Mouse (Mus musculus) kidney, postnatal 14 days (tissue): ENCODE measurements around the gene Slco4c1.

Experiments
- DNase-seq: peaks from one replicate; pipeline ENCODE4 v3.0.0; 2022; ENCODE audit warnings: mixed read lengths

Gene Slco4c1

DNA sequence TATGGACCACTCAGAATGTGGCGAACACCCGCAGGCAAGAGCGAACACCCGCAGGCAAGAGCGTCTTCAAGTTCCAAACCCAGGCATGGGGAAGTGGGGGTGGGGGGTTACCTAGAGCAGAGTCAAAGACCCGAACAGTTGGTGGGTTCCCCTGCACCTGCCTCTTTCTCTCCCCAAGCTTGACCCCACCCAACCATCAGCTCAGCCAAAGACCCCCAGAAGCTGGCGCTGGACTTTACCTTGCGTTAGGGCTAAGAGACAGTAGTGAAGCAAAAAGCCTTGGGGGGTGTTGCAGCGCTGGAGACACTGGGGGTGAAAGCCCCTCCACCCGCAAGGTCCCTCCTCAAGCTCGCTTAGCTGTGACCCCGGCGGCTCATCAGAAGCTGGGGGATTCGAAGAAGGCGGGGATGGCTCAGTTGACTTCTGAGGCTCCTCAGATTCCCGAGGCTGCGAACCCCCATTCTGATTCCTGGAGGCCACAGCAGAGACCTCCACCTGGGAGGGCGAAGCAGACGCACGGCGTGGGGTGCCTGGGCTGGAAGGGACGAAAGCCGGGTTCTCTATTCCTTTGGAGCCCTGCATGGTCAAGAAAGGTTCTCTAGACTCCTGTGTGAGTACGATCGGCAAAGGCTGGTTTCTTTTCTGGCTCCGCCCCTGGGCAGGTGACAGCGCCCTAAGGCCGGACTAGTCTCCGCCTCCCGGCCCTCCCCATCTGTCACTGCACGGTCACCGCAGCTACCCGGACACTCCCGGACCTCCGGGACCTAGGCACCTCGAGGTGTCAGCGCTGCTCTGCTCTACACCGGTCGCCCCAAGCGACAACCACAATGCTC, at the start of gene Slco4c1:
Slco4c1 (minus strand) TSS at position 644 of the 833 bp plus-strand sequence.
- peak; percentile 74 for DNase-seq

DNA sequence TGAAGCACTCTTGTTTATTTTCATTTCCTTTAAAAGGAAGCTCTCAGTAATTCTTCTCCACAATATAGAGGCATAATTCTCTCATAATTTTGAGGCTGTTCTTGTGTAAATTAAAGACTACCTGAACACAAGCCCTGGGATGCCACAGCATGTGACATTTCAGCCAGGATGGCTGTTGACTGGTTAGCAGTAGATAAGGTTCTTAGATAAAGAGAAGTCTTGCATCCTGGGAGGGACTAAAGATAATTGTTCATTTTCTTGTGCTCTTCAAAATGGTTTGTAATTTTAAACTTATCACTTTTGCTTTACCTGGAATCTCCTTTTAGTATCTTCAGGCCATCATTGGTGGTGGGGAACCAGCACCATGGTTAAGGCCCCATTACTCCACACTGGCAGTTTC, 45.4 kb upstream of the Slco4c1 start:
- DNase-seq: no peak

DNA sequence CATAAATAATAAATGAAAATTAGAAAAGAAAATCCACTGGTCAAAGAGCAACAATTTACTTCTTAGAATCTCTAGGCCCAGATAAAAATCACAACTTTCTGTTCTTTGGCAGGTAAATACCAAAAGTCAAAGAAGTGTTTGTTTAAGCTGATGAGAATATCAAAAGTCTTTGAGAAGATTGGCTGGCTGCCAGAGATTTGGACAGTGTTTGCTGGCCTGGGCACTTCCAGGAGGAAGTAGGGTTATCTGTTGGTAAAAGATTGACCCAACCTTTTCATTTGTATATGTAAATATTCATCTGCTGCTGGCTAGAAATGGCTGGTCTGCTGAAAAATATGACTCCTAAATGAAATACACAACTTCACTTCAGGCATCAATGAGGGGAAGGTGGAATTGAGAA, 11.8 kb upstream of the Slco4c1 start:
- no peak for DNase-seq

DNA sequence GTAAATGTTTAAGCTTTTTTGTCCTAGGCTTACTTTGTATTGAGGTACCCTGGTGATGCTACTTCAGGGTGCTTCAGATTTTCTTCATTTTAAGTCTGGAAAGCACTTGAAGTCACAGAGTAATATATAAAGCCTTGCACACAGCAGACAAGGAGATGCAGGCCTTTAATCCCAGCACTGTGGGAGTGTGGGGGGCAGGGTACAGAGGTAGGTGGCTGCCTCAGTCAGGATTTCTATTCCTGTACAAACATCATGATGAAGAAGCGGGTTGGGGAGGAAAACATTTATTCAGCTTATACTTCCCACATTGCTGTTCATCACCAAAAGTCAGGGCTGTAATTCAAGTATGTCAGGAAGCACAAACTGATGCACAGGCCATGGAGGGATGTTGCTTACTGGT, 6.6 kb upstream of the Slco4c1 start:
- no peak for DNase-seq

DNA sequence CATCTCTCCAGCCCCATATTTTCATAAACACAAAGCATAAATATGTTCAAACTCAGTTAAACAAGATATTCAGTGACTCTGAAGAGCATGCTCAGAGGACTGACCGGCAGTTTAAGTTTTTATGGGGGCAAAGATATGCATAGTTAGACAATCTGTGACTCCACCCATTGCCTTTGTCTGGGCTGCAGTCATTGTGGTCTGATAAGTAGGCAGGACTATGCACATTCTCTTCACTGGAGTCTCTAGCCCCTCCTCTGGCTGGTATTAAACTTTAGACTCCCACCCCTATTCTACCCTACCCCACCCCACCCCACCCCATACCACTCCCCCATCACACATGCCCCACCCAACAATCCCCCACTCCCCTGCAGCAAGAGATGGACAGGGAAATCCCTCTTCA, 4.1 kb upstream of the Slco4c1 start:
- DNase-seq: no peak

DNA sequence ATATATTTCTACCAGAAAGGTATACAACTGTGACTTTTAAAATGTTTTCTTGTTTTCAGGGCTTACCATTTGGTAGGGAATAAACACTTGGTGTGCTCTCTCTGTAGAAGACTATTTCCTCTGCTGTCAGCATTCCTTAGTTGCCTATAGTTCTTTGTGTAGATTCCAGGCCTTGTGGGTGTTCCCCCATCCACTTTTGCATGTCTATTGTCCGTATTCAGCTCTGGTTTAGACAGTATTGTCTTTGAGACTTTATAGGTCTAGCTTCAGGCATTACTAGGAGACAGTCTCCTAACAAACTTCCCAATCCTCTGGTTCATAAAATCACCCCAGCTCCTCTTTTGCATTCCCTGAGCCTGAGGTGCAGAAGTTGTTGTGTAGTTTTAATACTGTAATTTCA, 2.7 kb upstream of the Slco4c1 start:
- no peak for DNase-seq

DNA sequence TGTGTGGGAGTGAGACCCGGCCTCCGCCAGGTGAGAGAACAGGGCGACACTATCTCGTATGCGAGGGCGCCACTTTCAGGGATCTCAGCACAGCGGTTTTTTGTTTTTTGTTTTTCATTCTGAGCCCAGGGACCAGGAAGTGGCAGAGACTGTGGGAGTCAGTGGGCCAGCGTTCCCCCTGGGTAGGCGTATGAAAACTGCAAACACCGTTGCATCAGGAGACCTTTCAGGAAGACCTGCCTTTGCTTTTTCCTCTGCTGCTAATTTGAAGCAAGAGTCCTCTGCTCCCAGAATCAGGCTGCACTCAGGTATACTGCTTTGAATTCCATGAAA, 356 bp upstream of the Slco4c1 start:
- DNase-seq: no peak

DNA sequence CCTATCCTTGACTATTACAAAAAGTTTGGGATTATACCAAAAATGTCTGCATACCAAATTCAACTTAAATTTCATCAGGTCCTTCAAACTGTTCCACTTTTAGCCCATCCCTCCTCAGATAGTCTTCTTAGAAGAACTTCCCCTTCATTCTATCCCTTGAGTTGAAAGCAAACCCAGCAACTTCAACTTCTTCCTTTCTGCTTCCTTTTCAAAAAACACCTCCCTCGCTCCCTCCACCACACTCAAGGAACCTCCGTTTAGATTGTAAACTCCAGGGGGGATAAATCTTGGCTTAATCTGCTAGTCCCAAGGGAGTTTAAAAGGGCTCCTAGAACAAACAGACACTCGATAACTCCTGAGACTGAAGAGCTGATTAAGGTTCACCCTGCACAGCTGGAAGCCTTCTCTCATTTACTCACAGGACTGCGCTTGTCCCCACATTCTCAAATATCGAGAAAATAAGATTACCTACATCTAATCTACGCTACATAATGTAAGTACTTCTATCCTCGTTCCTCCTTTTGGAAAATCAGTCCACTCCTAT, 1.1 kb downstream of the Slco4c1 start:
- no peak for DNase-seq

DNA sequence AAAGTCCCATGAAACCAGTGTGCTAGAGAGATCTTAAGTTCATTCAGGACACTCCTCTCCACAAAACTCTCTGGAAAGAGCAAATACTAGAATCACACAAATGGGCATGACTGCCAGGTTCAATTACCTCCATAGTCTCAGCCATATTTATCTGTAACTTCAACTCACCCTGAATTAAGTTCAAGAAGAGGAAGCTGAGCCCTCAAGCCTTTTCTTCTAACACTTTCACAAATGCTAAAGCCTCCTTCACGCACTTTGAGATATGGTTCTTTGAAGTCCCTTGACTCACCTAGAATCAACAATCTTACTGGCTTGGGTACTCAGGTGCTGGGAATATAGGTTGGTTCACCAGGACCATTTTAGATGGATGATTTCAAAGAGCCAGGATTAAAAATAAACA, 3.2 kb downstream of the Slco4c1 start:
- DNase-seq: no peak

DNA sequence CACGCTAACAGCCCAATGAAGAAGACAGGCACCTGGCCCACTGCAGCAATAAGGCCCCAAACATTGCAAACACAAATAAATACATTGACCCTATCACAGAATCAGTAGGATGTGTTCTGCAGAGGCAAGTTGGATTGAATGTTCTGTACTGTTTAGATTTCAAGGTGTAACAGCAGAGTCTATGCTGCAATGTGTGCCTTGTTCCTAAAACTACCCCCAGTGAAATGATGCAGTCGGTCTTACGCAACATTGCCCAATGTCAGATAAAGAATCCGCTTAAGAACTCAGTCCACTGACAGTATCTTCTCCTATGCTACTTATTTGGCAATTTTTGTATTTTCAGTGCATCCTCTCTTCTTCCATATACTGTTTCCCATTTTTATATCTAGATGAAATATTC, 6.0 kb downstream of the Slco4c1 start:
- no peak for DNase-seq

DNA sequence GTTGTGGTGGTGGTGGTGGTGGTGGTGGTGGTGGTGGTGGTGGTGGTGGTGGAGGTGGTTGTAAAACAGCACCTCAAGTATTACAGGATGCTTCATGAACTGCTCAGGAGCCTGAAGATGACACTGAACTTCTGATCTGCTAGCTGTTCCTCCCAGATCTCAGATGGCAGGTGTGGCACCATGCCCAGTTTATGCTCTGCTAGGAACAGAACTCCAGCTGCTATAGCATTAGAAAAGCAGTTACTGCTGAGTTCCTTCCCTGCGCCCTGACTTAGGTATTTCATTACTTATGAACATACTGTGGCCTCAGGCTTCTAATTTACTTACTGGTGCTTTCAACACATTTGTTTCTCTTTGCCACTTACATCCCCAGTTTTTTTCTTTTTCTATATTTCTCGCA, 7.9 kb downstream of the Slco4c1 start:
- DNase-seq: no peak

DNA sequence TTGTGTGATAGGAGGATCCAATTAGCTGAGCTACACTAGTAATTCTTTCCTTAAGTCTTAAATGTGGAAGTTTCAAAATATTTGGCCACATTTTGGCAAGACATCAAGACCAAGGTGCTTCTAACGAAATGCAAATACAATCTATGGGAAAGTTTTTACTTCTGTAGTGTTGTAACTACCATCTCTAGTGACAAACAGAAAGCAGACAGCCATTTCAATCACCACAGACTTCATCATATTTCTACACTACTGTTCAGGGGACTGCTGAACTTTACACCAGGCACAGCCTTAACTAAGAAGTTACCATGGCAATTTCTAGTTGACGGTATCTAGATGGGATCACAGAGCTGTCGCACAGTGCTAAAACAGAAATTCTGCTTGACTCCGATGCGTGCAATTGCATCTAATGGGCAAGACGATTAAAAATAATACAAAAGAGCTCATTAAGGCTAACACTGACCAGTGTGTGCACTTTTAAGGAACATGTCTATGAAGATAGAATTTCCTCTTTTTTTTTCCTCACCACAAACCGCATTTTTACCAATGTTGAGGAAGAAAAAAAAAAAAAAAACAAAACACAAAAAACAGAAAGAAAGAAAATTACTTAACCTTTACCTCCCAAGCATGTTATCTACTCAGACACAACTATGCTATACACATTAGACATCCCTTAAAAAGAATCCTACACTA, 11.8 kb downstream of the Slco4c1 start:
- DNase-seq: no peak

DNA sequence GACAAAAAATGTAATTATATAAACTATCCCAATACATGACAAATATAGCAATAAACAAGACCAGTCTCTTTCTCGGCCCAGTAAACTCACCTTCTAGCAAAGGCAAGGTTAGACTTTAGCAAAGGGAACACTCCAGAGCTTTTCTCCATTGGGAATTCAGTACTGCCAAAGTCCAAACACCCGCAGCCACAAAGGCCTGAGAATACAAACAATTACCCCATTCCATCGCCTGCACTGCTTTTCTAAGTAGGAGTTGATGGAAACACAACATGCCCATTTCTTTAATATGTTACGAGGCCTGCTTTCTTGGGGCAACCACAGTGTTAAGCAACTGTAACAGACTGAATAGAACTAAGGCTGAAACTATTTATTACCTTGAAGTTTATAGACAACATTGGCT, 18.4 kb downstream of the Slco4c1 start:
- DNase-seq: peak; percentile 51

DNA sequence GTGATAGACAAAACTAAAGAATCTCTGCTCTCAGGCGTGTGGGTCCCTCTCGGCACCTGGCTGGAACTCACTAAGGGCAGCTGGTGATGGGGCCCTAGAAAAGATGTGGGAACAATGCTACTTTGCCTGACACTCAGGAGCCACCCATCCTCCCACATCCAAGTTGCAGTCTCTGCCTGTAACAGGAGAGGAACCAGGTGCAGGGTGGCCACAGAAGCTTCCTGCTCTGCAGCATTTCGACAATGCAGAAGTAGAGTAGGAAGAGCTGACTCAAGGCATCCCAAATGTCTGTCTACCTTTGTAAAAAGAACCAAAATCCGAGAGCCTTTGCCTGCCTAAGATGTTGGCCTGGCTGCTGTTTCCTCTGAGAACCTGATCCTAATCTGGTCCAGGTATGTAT, 22.9 kb downstream of the Slco4c1 start:
- DNase-seq: no peak

DNA sequence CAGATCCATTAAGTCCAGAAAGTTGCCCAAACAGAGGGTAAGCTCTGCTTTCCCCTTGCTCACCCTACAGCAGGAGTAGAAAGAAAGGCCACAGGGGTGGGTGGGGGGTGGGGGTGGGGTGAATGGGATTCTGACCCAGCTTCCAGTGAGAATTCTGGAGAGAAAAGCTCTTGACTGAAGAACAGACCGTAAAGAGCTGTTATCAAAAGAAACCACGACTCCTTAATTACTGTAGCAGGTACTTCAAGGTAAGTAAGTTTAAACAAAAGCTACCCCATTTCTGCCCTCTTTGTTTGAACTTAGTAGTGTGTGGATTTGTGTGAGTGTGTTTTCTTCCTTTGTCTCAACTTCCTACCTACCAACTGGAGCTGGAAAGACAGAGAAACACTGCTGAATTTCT, 23.4 kb downstream of the Slco4c1 start:
- DNase-seq: no peak

DNA sequence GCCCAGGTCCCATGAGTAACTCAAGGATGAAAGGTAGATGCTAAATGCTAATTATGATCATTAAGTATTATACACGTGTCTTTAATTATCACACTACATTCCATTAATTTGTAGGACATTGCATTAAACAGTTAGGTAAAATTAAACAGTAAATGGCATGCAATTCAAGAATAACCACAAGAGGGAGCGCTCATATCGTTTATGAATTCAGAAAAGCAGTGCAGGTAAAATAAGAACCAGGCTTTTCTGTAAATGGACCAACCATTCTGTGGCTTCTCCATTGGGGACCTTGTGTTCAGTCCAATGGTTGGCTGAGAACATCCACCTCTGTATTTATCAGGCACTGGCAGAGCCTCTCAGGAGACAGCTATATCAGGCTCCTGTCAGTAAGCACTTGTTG, 25.2 kb downstream of the Slco4c1 start:
- peak; percentile 21 for DNase-seq

DNA sequence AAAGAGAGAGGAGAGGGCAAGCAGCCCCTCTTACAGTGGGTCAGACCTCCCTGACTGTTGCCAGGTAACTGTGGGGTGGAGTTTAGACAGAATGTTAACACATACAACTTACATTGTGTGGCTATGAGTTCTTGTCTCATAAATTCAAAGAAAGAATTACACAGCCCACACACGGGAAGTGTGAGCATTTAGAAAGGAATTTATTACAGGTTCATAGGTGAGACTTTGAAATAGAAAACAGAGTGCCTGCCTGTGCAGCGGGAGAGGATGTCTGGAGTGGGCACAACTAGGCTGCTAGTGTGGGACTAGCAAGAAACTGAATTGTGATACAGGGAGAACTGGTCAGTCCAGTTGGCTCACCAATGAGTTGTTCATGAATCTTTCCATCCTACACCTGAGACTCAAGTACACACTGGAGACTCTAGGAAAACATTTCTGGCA, 66.7 kb downstream of the Slco4c1 start:
- DNase-seq: peak; percentile 24

DNA sequence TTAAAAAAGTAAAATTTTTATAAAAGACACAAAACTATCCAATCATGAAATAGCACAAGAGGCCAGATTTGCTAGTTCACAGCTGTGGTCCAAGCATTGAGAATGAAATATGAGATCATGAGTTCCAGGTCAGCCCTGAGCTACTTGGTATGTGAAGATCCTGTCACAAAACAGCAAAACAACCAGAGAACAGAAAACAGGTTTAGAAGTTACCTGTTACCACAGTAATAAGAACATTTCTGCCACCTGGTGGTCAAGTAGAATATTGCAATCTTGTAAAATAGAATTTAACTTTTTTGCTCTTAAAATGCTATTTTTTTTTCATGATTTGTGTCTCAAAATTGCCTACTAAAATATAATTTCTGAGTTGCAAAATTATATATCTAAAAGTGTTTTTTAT, 70.4 kb downstream of the Slco4c1 start:
- DNase-seq: peak; percentile 2

DNA sequence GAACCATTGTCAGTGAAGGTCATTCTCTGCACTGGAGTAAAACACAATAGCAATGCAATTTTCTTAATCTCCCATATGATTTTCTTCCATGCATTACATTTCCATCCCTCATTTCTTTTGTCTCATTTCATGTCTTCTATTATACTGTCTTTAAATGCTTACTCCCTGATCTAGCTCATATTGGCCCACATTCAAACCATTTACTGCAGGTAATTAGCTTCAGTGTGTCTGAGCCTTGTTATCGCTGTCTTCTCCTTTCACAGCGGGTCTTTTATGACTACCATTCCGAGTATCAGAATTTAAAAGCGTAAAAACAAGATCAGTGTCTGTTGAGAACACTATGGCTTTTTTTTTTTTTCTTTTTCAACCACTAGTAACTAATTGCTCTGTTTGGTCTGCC, 77.3 kb downstream of the Slco4c1 start:
- DNase-seq: no peak

DNA sequence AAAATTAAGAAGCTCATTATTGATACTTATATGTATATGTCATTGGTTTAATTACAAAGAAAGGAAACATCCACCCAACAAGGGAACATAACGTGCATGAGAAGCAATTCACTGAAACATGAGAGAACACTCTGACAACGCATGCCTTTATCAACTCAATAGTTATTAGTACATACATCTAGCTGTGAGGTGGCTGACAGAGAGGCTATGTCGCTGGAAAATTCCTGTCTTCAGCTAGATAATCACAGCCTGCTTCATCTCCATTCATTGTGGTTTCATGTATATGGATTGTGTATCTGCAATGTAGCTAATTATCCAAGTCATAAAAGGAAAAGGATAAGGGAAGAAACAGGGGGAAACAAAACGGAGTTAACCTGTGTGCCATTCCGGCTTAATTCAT, 77.7 kb downstream of the Slco4c1 start:
- DNase-seq: no peak

DNA sequence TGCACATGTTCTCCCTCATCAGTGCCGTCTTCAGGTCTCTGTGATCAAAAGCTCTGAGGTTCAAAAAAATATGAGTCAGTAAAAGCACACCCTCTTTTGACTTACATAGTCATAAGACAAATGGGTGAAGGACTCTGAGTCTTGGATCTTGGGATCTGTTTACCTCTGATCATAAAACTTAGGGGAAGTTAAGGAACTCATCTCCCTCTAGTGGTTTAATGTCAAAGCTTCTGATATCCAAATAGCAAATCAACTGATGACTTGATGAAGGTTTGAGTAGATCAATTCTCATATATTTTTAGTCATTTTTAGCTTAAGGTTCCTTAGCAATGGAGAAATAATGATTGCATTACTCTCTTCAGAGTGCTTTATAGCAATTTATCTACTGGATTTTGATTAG, 82.7 kb downstream of the Slco4c1 start:
- no peak for DNase-seq

DNA sequence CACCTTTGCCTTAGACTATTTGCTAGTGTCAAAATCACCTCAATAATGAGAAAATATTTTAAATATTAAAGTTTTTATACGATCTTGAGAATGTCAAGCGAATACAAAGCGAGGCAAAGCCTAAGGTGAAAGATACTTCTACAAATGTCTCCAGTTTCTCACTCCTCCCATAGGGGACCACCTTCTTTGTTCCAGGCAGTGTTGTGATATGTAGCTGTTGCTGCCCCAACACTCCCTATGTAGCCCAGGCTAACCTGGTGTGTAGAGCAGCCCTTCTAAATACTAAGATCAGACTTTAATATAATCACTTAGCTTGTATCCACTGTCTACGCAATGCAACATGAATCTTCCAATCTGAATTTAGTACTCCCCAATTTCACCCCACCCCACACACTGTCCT, 97.8 kb downstream of the Slco4c1 start:
- no peak for DNase-seq

DNA sequence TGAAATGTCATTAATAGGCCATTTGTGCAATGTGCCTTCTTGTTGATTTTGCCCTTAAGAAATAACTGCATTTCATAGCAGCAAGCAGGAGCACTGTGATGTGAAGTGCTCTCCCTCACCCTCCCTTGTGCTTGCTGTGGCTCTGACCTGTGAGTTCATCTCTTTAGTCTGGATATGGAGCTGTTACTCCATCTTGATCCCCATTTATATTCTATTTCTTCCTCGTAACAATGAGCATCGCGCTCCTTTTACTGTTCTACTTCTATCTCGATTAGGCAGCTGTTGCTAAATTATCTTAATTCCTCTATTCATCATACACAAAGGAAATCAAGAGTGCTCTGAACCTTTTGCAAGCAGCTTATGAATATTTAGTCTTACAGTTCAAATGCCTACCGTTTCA, 98.3 kb downstream of the Slco4c1 start:
- no peak for DNase-seq

DNA sequence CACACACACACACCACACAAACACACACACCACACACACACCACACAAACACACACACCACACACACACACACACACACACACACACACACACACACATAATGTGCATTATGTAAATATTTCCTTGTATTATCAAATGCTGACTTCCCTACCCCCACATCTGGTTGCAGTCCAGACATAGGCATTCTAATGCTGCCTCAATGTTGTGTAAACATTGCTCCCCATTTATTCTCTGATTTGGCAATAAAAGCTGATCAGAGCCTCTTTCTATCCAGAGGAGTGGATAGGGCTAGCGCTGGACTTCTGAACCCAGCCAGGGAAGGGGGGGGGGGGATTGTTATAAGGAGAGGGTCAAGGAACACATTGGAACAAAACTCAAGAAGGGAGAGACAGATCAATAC, 101.7 kb downstream of the Slco4c1 start:
- DNase-seq: no peak
